Mouse (Mus musculus) bone marrow macrophage, adult 2 months (primary cell): ENCODE results near the gene Mettl23.

Experiments
- CTCF ChIP-seq: IDR thresholded peaks from 2 replicates; pipeline ENCODE4 v1.5.1; 2012; ENCODE audit warnings: low read depth, mild to moderate bottlenecking, low read length, moderate library complexity
- POLR2A ChIP-seq: IDR thresholded peaks from 2 replicates; pipeline ENCODE4 v1.6.1; 2012; ENCODE audit warnings: mild to moderate bottlenecking, low read depth, low read length, borderline replicate concordance

- TF ChIP-seq CTCF, result no peak
- no peak for TF ChIP-seq POLR2A
These were observed 7.9 kb downstream of the Mettl23 start for GRCm38 (mm10) chr11:116850833-116851477.
